Mouse (Mus musculus) liver, postnatal 0 days (tissue): ENCODE results near the gene Ltbp1. TPM values are rescaled to one million over a fixed set of nuclear protein-coding genes. Genes with fewer than 3 reads are reported as not detected.

Experiments used
- ATAC-seq: fragments of 200-750 bp; cut with Nextera tagmentation; 2 replicates; pipeline ENCODE4 v1.8.0; 2017; ENCODE audit warnings: mild to moderate bottlenecking, moderate library complexity
- DNase-seq: peaks from one replicate; pipeline ENCODE4 v3.0.0-alpha.2; 2016
- H3K27ac ChIP-seq: fragments of 300-500 bp; sonication (generic); 2 replicates; pipeline ENCODE4 v1.5.1; 2014; ENCODE audit warnings: antibody characterized with exemption, moderate library complexity, mild to moderate bottlenecking, low read depth
- H3K27me3 ChIP-seq: fragments of 300-500 bp; sonication (generic); 2 replicates; pipeline ENCODE4 v1.6.1; 2014; ENCODE audit warnings: low read length, control low read depth, mixed read lengths; ENCODE audit not compliant: insufficient read depth
- H3K36me3 ChIP-seq: fragments of 300-500 bp; sonication (generic); replicated peaks from 2 replicates; pipeline ENCODE4 v1.6.1; 2014; ENCODE audit warnings: mild to moderate bottlenecking, control low read depth, low read length, moderate library complexity, mixed read lengths; ENCODE audit not compliant: insufficient read depth
- H3K4me1 ChIP-seq: fragments of 300-500 bp; sonication (generic); 2 replicates; pipeline ENCODE4 v1.6.1; 2014; ENCODE audit warnings: antibody characterized with exemption, mild to moderate bottlenecking, control low read depth; ENCODE audit not compliant: insufficient read depth
- H3K4me2 ChIP-seq: fragments of 300-500 bp; sonication (generic); 2 replicates; pipeline ENCODE4 v1.6.1; 2014; ENCODE audit warnings: low read depth, mild to moderate bottlenecking, low read length, moderate library complexity, mixed read lengths
- H3K4me3 ChIP-seq: fragments of 300-500 bp; sonication (generic); 2 replicates; pipeline ENCODE4 v1.5.1; 2014; ENCODE audit warnings: low read depth, low read length
- H3K9ac ChIP-seq: fragments of 300-500 bp; sonication (generic); replicated peaks from 2 replicates; pipeline ENCODE4 v1.6.1; 2014; ENCODE audit warnings: mild to moderate bottlenecking, moderate library complexity
- H3K9me3 ChIP-seq: fragments of 300-500 bp; sonication (generic); 2 replicates; pipeline ENCODE4 v1.6.1; 2016; ENCODE audit warnings: mild to moderate bottlenecking, control low read depth, low read length, mixed read lengths
- CTCF ChIP-seq: sonication (generic); IDR thresholded peaks from 2 replicates; pipeline ENCODE4 v1.5.1; 2016; ENCODE audit warnings: antibody characterized with exemption, low read depth
- EP300 ChIP-seq: IDR thresholded peaks from 2 replicates; pipeline ENCODE4 v1.6.1; 2016; ENCODE audit warnings: antibody characterized with exemption, low read depth, mild to moderate bottlenecking
- WGBS: fragments of 180-500 bp; shearing (Covaris S2); extraction: QIAGEN DNeasy Blood & Tissue Kit; methylation state at CpG from one replicate; pipeline ENCODE4 v1.1.7; 2014; ENCODE audit not compliant: insufficient replicate concordance; 5-methylcytosine and 5-hydroxymethylcytosine counted together
- polyA plus RNA-seq: library from polyadenylated mRNA; unstranded; fragments of >200 nt; fragmentation: Nextera tagmentation; extraction: Ambion mirVana; gene quantifications from 2 replicates; pipeline ENCODE4 v1.2.1, GENCODE M21; 2015

The Ltbp1 gene
- polyA plus RNA-seq, 1 experiment from 2014 or later = 2.8 TPM

DNA sequence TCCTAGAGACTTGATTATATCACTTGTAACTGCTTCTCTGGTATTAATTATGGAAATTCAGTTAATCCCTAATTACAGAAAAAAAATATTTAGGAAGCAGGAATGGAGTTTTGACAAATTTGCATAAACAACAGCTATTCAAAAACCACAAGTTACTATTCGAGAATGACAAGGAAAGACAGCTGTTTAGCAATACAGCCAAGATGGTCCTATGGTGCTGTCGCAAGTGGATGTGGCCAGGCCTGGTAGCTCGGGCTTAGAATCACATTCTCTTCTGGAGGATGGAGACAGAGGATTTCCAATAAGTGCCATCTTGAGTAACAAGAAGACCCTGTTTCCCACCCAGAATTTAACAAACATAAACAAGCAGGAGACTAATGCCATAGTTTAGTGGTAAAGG is 344.2 kb downstream of the Ltbp1 start:
- Histone ChIP-seq H3K9me3 (no peaks in the 10 kb centered on the region; the same call in 1 of the 2 replicates), H3K4me1 (no peaks in the 10 kb centered on the region), H3K4me3 (no peak overlapping the region), H3K27ac (no peak overlapping the region), H3K27me3 (no peaks in the 10 kb centered on the region), H3K36me3 (no peaks in the 10 kb centered on the region), H3K9ac (no peak overlapping the region), H3K4me2 (no peak overlapping the region)
- 67% methylated on average over 3 of the region's 3 CpGs for WGBS
- TF ChIP-seq EP300 (no peak), CTCF (no peak)
- no peak for ATAC-seq
- DNase-seq = no peak

DNA sequence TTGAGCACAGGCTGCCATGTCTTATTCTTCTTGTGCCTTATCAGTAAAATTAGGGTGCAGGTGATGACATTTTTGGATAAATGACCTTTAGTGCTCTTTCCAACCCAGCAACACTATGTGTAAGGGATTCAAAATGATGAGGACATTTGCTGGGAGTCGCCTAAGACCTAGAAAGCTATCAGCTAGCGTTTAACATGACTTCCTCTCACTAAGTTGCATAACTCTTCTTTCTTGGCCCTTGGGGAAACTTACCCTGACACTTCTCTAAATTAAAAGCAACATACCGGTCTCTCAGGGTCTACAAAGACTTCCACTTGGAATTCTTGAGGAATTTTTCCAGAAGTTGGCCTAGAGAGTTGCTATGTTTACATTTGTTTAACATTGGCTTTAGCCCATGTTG is 348.0 kb downstream of the Ltbp1 start:
- TF ChIP-seq EP300 (no peak), CTCF (no peak)
- Histone ChIP-seq H3K27me3 (no peaks in the 10 kb centered on the region), H3K4me2 (no peak overlapping the region), H3K9me3 (no peaks in the 10 kb centered on the region), H3K9ac (no peak overlapping the region), H3K36me3 (no peaks in the 10 kb centered on the region), H3K27ac (no peak overlapping the region), H3K4me3 (no peak overlapping the region), H3K4me1 (no peaks in the 10 kb centered on the region)
- WGBS = 65% methylated on average over 3 of the region's 3 CpGs
- DNase-seq (no peak), ATAC-seq (no peak)

DNA sequence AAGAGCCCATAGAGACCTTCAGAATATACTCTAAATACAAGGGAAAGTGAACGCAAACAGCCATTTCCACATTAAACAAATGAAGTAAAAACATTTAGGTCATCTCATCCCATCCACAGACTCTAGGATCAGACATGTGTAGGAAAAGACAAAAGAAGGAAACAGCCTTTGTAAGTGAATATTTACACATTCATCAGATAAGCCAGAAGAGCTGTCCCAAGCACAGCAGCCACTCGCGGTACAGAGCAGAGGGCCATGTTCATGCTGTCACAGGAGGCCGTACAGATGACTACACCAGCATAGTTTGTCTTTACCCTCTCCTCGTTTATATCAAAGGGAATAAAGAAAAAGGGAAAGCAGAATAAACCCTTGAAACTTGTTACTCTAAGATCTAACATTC is 350.1 kb downstream of the Ltbp1 start:
- Histone ChIP-seq H3K36me3 (no peaks in the 10 kb centered on the region), H3K27me3 (no peaks in the 10 kb centered on the region), H3K9ac (no peak overlapping the region), H3K27ac (no peak overlapping the region), H3K4me2 (no peak overlapping the region), H3K9me3 (no peaks in the 10 kb centered on the region), H3K4me3 (no peak overlapping the region), H3K4me1 (no peaks in the 10 kb centered on the region)
- no peak for ATAC-seq
- TF ChIP-seq EP300 = no peak
- no peak for TF ChIP-seq CTCF
- WGBS = 52% methylated on average over 5 of the region's 5 CpGs
- no peak for DNase-seq

DNA sequence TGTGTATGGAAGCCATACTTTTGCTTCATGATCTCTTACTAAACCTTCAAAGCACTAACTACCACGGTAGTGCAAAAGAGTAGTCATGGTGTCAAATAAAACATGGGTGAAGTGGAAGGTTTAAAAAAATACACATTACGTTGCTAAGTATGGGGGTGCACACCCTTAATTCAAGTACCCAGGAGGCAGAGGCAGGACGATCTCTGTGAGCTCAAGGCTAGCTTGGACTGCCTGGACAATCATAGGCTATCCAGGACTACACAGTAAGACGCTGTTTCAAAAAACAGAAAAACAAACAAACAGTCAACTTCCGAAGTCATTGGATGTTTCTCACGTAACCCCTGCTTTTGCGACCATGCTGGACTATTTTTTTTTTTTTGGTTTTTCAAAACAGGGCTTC is 354.7 kb downstream of the Ltbp1 start:
- ATAC-seq (no peak), DNase-seq (no peak)
- Histone ChIP-seq H3K4me3 (no peak overlapping the region), H3K36me3 (no peaks in the 10 kb centered on the region), H3K27me3 (no peaks in the 10 kb centered on the region), H3K4me1 (no peaks in the 10 kb centered on the region), H3K4me2 (no peak overlapping the region), H3K9ac (no peak overlapping the region), H3K27ac (no peak overlapping the region), H3K9me3 (no peaks in the 10 kb centered on the region)
- 79% methylated on average over 7 of the region's 7 CpGs for WGBS
- TF ChIP-seq CTCF = no peak
- TF ChIP-seq EP300 = no peak

DNA sequence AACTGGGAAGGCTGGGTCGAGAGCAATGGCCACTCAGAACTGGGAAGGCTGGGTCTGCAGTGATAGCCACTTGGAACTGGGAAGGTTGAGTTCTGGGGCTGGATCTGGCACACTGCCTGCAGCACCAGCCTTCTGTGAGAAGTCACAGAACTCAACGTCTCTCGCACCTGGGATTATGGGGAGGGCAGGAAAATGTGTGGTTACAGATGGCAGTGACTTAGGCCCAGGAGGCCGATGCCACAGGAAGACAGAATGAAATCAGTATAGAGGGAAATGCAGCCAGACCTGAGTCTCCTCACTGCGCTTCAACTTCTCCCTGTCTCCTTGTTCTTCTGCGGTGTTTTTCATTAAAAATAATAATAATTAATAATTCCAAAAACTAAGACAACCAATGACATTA is 361.0 kb downstream of the Ltbp1 start:
- Histone ChIP-seq H3K36me3 (no peaks in the 10 kb centered on the region), H3K4me1 (no peaks in the 10 kb centered on the region), H3K4me3 (no peak overlapping the region), H3K4me2 (no peak overlapping the region), H3K27me3 (no peaks in the 10 kb centered on the region), H3K9me3 (no peaks in the 10 kb centered on the region), H3K9ac (no peak overlapping the region), H3K27ac (no peak overlapping the region)
- WGBS = 74% methylated on average over 6 of the region's 6 CpGs
- no peak for TF ChIP-seq CTCF
- TF ChIP-seq EP300 = no peak
- ATAC-seq (no peak), DNase-seq (no peak)

DNA sequence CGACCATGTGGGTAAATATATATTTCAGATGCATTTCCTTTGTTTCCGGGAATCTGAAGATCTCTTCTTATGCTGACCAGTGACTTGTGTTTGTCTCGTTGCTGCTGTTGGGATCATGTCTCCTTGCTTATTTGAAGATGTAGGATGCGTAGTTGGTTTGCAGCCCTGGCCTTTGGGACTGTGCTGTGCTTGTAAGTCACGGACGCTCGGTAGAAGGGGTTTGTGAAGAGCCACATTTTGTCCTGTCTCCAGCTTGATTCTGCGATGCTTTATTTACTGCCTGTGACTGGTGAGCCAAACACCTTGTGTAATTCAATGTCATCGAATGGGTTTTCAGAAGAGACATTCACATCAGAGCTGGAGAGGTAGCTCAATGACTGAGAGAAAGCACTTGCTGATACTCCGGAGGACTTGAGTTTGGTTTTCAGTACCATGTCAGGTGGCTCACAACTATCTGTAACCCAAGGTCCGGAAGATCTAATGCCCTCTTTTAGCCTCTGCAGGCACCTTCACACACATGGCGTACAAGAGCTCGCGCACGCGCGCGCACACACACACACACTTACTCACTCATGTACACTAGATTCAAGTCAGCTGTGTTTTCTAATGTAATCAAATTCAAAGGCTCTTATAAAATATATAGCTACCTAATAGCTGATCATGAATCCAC is 362.3 kb downstream of the Ltbp1 start:
- WGBS = 89% methylated on average over 18 of the region's 18 CpGs
- no peak overlapping the region for H3K4me3 ChIP-seq
- no peaks in the 10 kb centered on the region for H3K27me3 ChIP-seq
- H3K4me2 ChIP-seq = no peak overlapping the region
- no peaks in the 10 kb centered on the region for H3K4me1 ChIP-seq
- ATAC-seq = no peak
- H3K36me3 ChIP-seq = no peaks in the 10 kb centered on the region
- no peak for TF ChIP-seq CTCF
- no peak for TF ChIP-seq EP300
- H3K9ac ChIP-seq = no peak overlapping the region
- H3K9me3 ChIP-seq = no peaks in the 10 kb centered on the region
- DNase-seq = no peak
- no peak overlapping the region for H3K27ac ChIP-seq

DNA sequence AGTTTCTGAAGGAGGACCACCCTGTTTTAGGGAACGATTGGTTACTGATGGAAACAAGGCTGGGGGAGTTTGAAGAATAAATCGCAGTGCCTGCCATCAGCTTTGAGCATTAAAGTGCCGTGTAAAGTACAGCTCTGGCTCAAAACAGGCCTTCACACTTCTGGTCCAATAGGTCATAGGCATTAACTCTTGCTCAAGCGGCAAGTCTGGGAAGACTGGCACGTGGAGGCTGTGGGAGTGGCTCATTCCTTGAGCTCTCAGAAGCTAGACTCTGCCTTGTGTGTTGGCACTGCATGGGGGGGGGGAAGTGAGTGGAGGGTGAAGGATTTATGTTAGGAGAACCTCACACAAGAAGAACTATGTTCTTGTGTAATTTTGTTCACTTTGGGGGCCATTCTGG is 363.2 kb downstream of the Ltbp1 start:
- ATAC-seq (no peak), DNase-seq (no peak)
- Histone ChIP-seq H3K4me3 (no peak overlapping the region), H3K4me2 (no peak overlapping the region), H3K36me3 (no peaks in the 10 kb centered on the region), H3K27me3 (no peaks in the 10 kb centered on the region), H3K27ac (no peak overlapping the region), H3K4me1 (no peaks in the 10 kb centered on the region), H3K9me3 (no peaks in the 10 kb centered on the region), H3K9ac (no peak overlapping the region)
- WGBS = 78% methylated on average over 5 of the region's 5 CpGs
- TF ChIP-seq CTCF (no peak), EP300 (no peak)
